ENCODE assay signal across 28 mouse cellular contexts in the genomic region with DNA sequence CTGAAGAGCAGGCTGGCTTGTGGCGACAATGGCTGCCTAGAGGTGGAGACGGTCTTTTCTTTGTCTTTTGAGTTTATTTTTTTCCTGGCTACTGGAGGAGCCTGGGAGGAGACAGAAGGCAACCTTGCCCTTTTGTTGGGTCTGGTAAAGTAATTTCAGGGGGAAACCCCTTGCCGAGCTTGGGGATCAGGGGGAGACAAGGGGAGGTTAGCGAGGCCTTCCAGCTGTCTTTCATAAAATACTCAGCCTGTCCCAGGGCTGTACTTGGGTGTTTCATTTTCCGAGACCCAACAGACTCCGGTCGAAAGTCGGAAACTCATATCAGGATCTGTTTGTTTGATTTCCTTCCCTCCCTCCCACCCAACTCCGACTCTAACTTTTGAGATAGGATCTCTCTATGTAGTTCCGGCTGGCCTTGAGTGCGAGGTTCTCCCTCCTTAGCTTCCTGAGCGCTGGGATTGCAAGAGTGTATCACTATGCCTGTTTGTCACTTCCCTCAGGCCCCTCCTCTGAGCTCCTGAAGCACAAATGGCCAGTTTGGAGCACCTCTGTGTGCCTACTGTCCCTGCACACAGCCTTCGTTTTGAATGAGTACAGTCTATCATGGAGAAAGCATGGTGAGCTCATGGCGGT. TPM values are rescaled to one million over a fixed set of nuclear protein-coding genes. Genes with fewer than 3 reads are reported as not detected.
DNase-seq lines count a peak whose midpoint lies in the region; ATAC-seq and TF ChIP-seq lines count a peak whose summit lies in the region.
"Had no signal": no experiment of that assay in that cellular context is flagged by ENCODE, and none has a peak within 500 bp of the region (broad histone marks: within the 10 kb centered on the region; RNA-seq: fewer than 3 reads in every experiment).

No protein-coding gene starts in this region.

- H3K9ac ChIP-seq in heart, embryonic 14.5 days (ENCODE audit: low read length) = no peak overlapping the region
- H3K9ac ChIP-seq in heart, embryonic 11.5 days (ENCODE audit: low read depth, low read length) = no peak overlapping the region
- no peak overlapping the region for H3K9ac ChIP-seq in midbrain, embryonic 14.5 days (replicated peaks; ENCODE audit: low read length)
- H3K9ac ChIP-seq in stomach, embryonic 15.5 days = no peak overlapping the region
- H3K9ac ChIP-seq: embryonic facial prominence, embryonic 12.5 days; liver, postnatal 0 days; midbrain, embryonic 12.5 days had no signal

- DNase-seq in gastrocnemius, adult 2 months = no peak
- DNase-seq in gastrocnemius, postnatal 14 days = no peak
- no peak for DNase-seq in midbrain, embryonic 10.5 days (ENCODE audit: low spot score)
- DNase-seq in midbrain, embryonic 14.5 days = no peak
- DNase-seq in kidney, postnatal 36 days = no peak
- DNase-seq: adrenal gland, postnatal 10 days; cerebellum, adult 2 months; cerebellum, postnatal 25 days; gastrocnemius, postnatal 10 days; kidney, adult 9 months; kidney, postnatal 25 days; layer of hippocampus, postnatal 36 days; liver, postnatal 0 days; lung, postnatal 10 days; right cerebral cortex, postnatal 14 days; spleen, adult 18-20 months; thymus, adult 18-20 months; thymus, postnatal 4 days had no signal

- ATAC-seq in heart, embryonic 14.5 days (ENCODE audit: insufficient number of reproducible peaks, insufficient read depth, low FRiP score, low read depth) = no peak
- ATAC-seq in heart, embryonic 11.5 days (replicated peaks; ENCODE audit: insufficient number of reproducible peaks, low FRiP score, low TSS enrichment) = no peak
- no peak for ATAC-seq in midbrain, embryonic 14.5 days (ENCODE audit: low FRiP score, low TSS enrichment)
- ATAC-seq in stomach, embryonic 15.5 days (ENCODE audit: insufficient read depth, low FRiP score, low read depth) = no peak
- ATAC-seq: CD4-positive, CD25-positive, alpha-beta regulatory T cell, adult 4 months; forebrain, embryonic 14.5 days; hindbrain, postnatal 0 days; intestine, embryonic 16.5 days; liver, postnatal 0 days had no signal

- intact Hi-C loops in gastrocnemius, adult 2 months (cut with DNase I) = no loop called here
- intact Hi-C loops in gastrocnemius, postnatal 14 days (cut with DNase I; ENCODE audit: low total_unique reads) = no loop called here

- peak overlapping the region; percentile 28; the same call in 1 of the 2 replicates for H3K27ac ChIP-seq in gastrocnemius, adult 2 months
- H3K27ac ChIP-seq in heart, embryonic 14.5 days (replicated peaks in 1 of 2; ENCODE audit: control insufficient read depth in 1 of 2, insufficient read depth in 1 of 2, low read depth in 2 of 2, low read length in 2 of 2) = peak overlapping the region; percentile 19 to 58; a peak in 2 of 4 replicates
- H3K27ac ChIP-seq in heart, embryonic 11.5 days (ENCODE audit: low read depth, low read length) = no peak overlapping the region
- peak overlapping the region; percentile 62 for H3K27ac ChIP-seq in midbrain, embryonic 10.5 days (replicated peaks)
- no peak overlapping the region for H3K27ac ChIP-seq in midbrain, embryonic 14.5 days (replicated peaks; ENCODE audit: low read depth, low read length)
- H3K27ac ChIP-seq in stomach, embryonic 15.5 days = 0 out of 2 replicates have a peak overlapping the region, but pooled peaks have one; percentile 1
- H3K27ac ChIP-seq: embryonic facial prominence, embryonic 12.5 days; hindbrain, postnatal 0 days; midbrain, embryonic 12.5 days had no signal

- H3K9me3 ChIP-seq in heart, embryonic 14.5 days (ENCODE audit: control insufficient read depth, low read length) = no peaks in the 10 kb centered on the region
- H3K9me3 ChIP-seq in heart, embryonic 11.5 days (replicated peaks; ENCODE audit: control insufficient read depth, low read length) = no peaks in the 10 kb centered on the region
- H3K9me3 ChIP-seq in midbrain, embryonic 10.5 days (replicated peaks) = no peaks in the 10 kb centered on the region
- H3K9me3 ChIP-seq in midbrain, embryonic 14.5 days (ENCODE audit: control insufficient read depth, low read length) = no peaks in the 10 kb centered on the region
- H3K9me3 ChIP-seq in stomach, embryonic 15.5 days = no peaks in the 10 kb centered on the region
- H3K9me3 ChIP-seq: embryonic facial prominence, embryonic 12.5 days; midbrain, embryonic 12.5 days had no signal

- H3K4me2 ChIP-seq in heart, embryonic 14.5 days (ENCODE audit: low read length) = no peak overlapping the region
- no peak overlapping the region for H3K4me2 ChIP-seq in heart, embryonic 11.5 days
- no peak overlapping the region for H3K4me2 ChIP-seq in midbrain, embryonic 14.5 days (ENCODE audit: low read length)
- no peak overlapping the region for H3K4me2 ChIP-seq in stomach, embryonic 15.5 days
- H3K4me2 ChIP-seq: embryonic facial prominence, embryonic 12.5 days; midbrain, embryonic 12.5 days had no signal

- H3K36me3 ChIP-seq in heart, embryonic 14.5 days (ENCODE audit: control insufficient read depth, insufficient read depth, low read length) = no peaks in the 10 kb centered on the region
- H3K36me3 ChIP-seq in heart, embryonic 11.5 days (ENCODE audit: control insufficient read depth, insufficient read depth, low read length) = no peaks in the 10 kb centered on the region
- no peaks in the 10 kb centered on the region for H3K36me3 ChIP-seq in midbrain, embryonic 10.5 days
- no peaks in the 10 kb centered on the region for H3K36me3 ChIP-seq in midbrain, embryonic 14.5 days (ENCODE audit: control insufficient read depth, insufficient read depth, low read length)
- no peaks in the 10 kb centered on the region for H3K36me3 ChIP-seq in stomach, embryonic 15.5 days
- H3K36me3 ChIP-seq: embryonic facial prominence, embryonic 12.5 days; midbrain, embryonic 12.5 days had no signal

- peaks cover 1 to 7% of the 10 kb centered on the region in 2 experiments; a peak in 2 of 4 replicates for H3K4me1 ChIP-seq in heart, embryonic 14.5 days (ENCODE audit: control insufficient read depth in 2 of 2, insufficient read depth in 2 of 2, low read length in 2 of 2)
- H3K4me1 ChIP-seq in heart, embryonic 11.5 days (ENCODE audit: control insufficient read depth, insufficient read depth, low read length) = peaks cover 4% of the 10 kb centered on the region; the same call in 1 of the 2 replicates
- peaks cover 28% of the 10 kb centered on the region for H3K4me1 ChIP-seq in midbrain, embryonic 10.5 days
- H3K4me1 ChIP-seq in midbrain, embryonic 14.5 days (ENCODE audit: control insufficient read depth, insufficient read depth, low read length) = peaks cover 11% of the 10 kb centered on the region; the same call in 1 of the 2 replicates
- peaks cover 13% of the 10 kb centered on the region; the same call in 1 of the 2 replicates for H3K4me1 ChIP-seq in stomach, embryonic 15.5 days
- H3K4me1 ChIP-seq: embryonic facial prominence, embryonic 12.5 days had no signal

- TF ChIP-seq CTCF in gastrocnemius, adult 2 months (IDR thresholded peaks at IDR 0.05) = no peak

- H3K4me3 ChIP-seq in gastrocnemius, adult 2 months = no peak overlapping the region
- no peak overlapping the region for H3K4me3 ChIP-seq in heart, embryonic 14.5 days (ENCODE audit: control insufficient read depth in 1 of 2, insufficient read depth in 1 of 2, low read depth in 1 of 2, low read length in 2 of 2)
- no peak overlapping the region for H3K4me3 ChIP-seq in heart, embryonic 11.5 days (ENCODE audit: low read depth, low read length)
- H3K4me3 ChIP-seq in midbrain, embryonic 10.5 days = no peak overlapping the region
- no peak overlapping the region for H3K4me3 ChIP-seq in midbrain, embryonic 14.5 days (replicated peaks; ENCODE audit: low read depth, low read length)
- H3K4me3 ChIP-seq in stomach, embryonic 15.5 days (replicated peaks) = no peak overlapping the region
- H3K4me3 ChIP-seq: embryonic facial prominence, embryonic 12.5 days; midbrain, embryonic 12.5 days had no signal

- H3K27me3 ChIP-seq in heart, embryonic 14.5 days (ENCODE audit: control insufficient read depth, insufficient read depth, low read length) = no peaks in the 10 kb centered on the region
- no peaks in the 10 kb centered on the region for H3K27me3 ChIP-seq in heart, embryonic 11.5 days (ENCODE audit: control insufficient read depth, insufficient read depth, low read length)
- H3K27me3 ChIP-seq in midbrain, embryonic 10.5 days (ENCODE audit: low read depth, poor library complexity, severe bottlenecking) = peaks cover 10% of the 10 kb centered on the region; the same call in 1 of the 2 replicates
- H3K27me3 ChIP-seq in midbrain, embryonic 14.5 days (ENCODE audit: control insufficient read depth, insufficient read depth, low read length) = no peaks in the 10 kb centered on the region
- H3K27me3 ChIP-seq in stomach, embryonic 15.5 days (replicated peaks) = no peaks in the 10 kb centered on the region
- H3K27me3 ChIP-seq: embryonic facial prominence, embryonic 12.5 days had no signal

- WGBS in heart, embryonic 14.5 days = 64% methylated on average over 14 of the region's 14 CpGs
- WGBS in heart, embryonic 11.5 days (ENCODE audit: insufficient replicate concordance) = 74% methylated on average over 14 of the region's 14 CpGs
- WGBS in midbrain, embryonic 10.5 days = 85% methylated on average over 14 of the region's 14 CpGs
- WGBS in midbrain, embryonic 14.5 days = 87% methylated on average over 14 of the region's 14 CpGs
- 63% methylated on average over 14 of the region's 14 CpGs for WGBS in stomach, embryonic 15.5 days

RNA-seq across cellular contexts. Expression of a gene that starts 56.6 kb away (rescaled TPM):
- 1 to 10 TPM; 1.1 to 4.8 TPM for total RNA-seq in gastrocnemius, adult 2 months (2021)
- total RNA-seq in gastrocnemius, postnatal 14 days (2021) = 1 to 10 TPM; 3.2 to 3.6 TPM
- 3.5 and 5.1 TPM in 2 replicates for polyA plus RNA-seq in heart, embryonic 14.5 days (2014; fragmentation: Nextera tagmentation; extraction: Ambion mirVana)
- polyA plus RNA-seq in heart, embryonic 11.5 days (2014; fragmentation: Nextera tagmentation; extraction: Ambion mirVana) = 5.4 and 6.3 TPM in 2 replicates
- 7.5 and 11.2 TPM in 2 replicates for polyA plus RNA-seq in midbrain, embryonic 10.5 days (2016; fragmentation: Nextera tagmentation; extraction: Ambion mirVana)
- polyA plus RNA-seq in midbrain, embryonic 14.5 days (2014; fragmentation: Nextera tagmentation; extraction: Ambion mirVana) = 94.2 and 99.0 TPM in 2 replicates
- 7.2 and 7.9 TPM in 2 replicates for polyA plus RNA-seq in stomach, embryonic 15.5 days (2015; fragmentation: Nextera tagmentation; extraction: Ambion mirVana)
- total RNA-seq: MEL had no signal

Comparison
In these comparisons a context has a peak if more than half of its experiments do, and no peak if none do; other contexts are left out.
1. H3K27ac ChIP-seq: peak in gastrocnemius, adult 2 months (single experiment), heart, embryonic 14.5 days (2 of 2), midbrain, embryonic 10.5 days (single experiment) and stomach, embryonic 15.5 days (single experiment); none in heart, embryonic 11.5 days (single experiment) and midbrain, embryonic 14.5 days (single experiment).